Mouse (Mus musculus) lung, postnatal 25 days (tissue): ENCODE data around the gene Cd19.
A peak's percentile ranks its signal among the peaks of the same experiment; 100 is the strongest.

Experiments
- DNase-seq: peaks from one replicate; pipeline ENCODE4 v3.0.0; 2022; ENCODE audit warnings: low spot score

Gene Cd19

GRCm38 (mm10) chr7:126377278-126378158 is 37.2 kb downstream of the Cd19 start, which contains the start of gene Spns1:
Spns1 (minus strand) TSS chr7:126377450.
- DNase-seq = peak; percentile 98

GRCm38 (mm10) chr7:126376903-126377277 is 37.8 kb downstream of the Cd19 start:
- no peak for DNase-seq

- DNase-seq = no peak
Measured at GRCm38 (mm10) chr7:126375012-126375411, 39.7 kb downstream of the Cd19 start.

GRCm38 (mm10) chr7:126374526-126374925 is 40.2 kb downstream of the Cd19 start:
- peak; percentile 42 for DNase-seq

GRCm38 (mm10) chr7:126373007-126373406 is 41.7 kb downstream of the Cd19 start:
- DNase-seq = no peak

- DNase-seq = peak; percentile 56
Measured at GRCm38 (mm10) chr7:126369393-126369792, 45.3 kb downstream of the Cd19 start, which contains the start of gene Lat. Lat (minus strand) TSS chr7:126369570.

- no peak for DNase-seq
Measured at GRCm38 (mm10) chr7:126368367-126368766, 46.3 kb downstream of the Cd19 start.

- no peak for DNase-seq
Measured at GRCm38 (mm10) chr7:126367636-126368035, 47.1 kb downstream of the Cd19 start.

GRCm38 (mm10) chr7:126363038-126363437 is 51.7 kb downstream of the Cd19 start:
- no peak for DNase-seq

GRCm38 (mm10) chr7:126359049-126359448 is 55.6 kb downstream of the Cd19 start:
- no peak for DNase-seq
